Mouse (Mus musculus) neutrophil, adult 5-6 weeks (primary cell): Measurements from ENCODE around the gene C530008M17Rik. TPM values are rescaled to one million over a fixed set of nuclear protein-coding genes. Genes with fewer than 3 reads are reported as not detected.
"Not testable (repeated sequence)": the region's sequence is repeated elsewhere in the genome, so short reads cannot be mapped to it uniquely, and the experiment has no call there.

Experiments
- ATAC-seq: fragments of 151-379, 151-347 bp; 2 replicates; pipeline ENCODE4 v1.8.0; 2017; ENCODE audit warnings: mild to moderate bottlenecking, moderate TSS enrichment; ENCODE audit not compliant: insufficient number of reproducible peaks, poor library complexity, low FRiP score, severe bottlenecking; ENCODE audit errors: extremely low read depth
- total RNA-seq: library from RNA; stranded (forward); fragments of 200-1000 nt; gene quantifications from 2 replicates; pipeline ENCODE4 v1.2.3, GENCODE M21; 2017

Gene C530008M17Rik
- total RNA-seq, 1 experiment from 2014 or later: 1.0 TPM

DNA sequence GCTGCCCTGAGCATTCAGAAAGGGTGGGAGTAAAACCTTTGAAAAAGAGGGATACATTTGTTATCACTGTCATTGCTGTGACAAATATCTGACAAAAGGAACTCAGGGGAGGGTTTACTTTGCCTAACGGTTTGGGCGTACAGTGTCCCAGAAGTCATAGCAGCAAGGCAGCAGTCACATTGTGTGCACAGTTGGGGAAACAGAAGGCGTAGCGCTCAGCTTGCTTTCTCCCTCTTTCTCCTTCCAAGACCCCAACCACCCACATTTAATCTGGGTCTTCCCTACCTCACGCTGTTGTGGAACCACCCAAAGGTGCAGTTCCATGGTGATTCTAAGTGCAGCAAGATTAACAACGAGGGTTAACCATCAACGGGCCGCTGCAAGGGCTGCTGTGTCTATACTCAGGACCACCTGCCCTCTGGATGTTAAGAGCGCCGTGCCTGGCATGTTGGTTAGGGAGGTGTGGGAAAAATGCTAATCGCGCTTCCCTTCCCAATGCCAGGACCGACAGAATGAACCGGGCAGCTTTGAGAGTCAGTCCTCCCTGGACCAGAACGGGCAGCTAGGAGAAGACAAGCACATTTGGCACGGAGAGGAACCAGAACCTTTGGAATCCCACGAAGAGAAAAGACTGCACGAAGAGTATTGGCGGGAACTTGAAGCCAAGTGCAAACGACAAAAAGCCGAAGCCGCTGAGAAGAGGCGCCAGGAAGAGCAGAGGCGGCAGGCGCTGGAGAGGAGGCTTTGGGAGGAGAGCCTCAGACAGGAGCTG lies 199.7 kb downstream of the C530008M17Rik start:
- no peak for ATAC-seq

DNA sequence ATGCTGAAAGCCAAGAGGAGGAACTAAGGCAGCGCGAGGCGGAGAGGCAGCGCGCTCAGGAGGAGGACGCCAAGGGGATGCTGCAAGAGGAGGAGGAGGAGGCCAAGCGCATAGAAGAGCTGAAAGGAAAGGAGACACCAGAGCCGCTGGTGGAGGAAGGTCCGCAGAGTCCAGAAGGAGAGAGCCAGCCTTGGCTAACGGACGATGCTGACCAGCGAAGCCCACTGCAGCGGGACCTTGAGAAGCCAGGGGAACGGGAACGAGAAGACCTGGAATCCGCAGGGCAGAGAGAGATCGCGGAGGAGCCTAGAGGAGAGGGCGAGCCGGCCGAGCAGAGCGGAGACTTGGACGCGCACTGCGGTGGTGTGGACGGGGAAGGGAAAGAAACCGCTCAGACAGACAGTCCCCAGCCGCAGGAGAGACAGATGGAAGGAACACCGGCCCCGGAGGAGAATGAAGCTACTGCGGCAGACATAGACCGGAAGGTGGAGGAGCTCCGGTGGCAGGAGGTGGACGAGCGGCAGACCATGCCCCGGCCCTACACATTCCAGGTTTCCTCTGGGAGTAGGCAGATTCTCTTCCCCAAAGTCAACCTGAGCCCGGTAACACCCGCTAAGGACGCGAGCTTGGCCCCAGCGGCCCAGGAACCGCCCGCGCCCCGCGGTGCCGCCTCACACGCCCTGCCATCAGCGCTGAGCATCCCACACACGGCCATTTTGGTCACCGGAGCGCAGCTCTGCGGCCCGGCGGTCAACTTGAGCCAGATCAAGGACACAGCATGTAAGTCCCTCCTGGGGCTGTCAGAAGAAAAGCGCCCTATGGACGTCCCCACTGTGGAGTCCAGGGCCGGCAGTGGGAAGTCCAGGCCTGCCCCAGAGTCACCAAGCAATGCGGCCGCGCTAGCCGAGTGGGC lies 201.0 kb downstream of the C530008M17Rik start:
- no peak for ATAC-seq

DNA sequence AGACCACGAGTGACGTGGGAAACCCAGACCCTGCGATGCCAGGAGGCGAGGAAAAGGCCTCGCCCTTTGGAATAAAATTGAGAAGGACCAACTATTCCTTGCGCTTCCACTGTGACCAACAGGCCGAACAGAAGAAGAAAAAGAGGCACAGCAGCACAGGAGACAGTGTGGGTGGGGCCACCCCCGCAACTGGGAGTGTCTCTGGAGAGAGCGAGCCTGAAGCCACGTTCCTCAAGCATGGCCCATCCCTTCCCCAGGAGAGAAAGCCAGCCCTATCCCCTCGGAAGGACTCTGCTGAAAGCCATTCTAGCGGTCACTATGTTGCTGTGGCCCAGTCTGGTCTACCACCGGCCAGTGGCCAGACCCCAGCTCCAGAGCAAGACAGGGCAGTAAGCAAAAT lies 202.1 kb downstream of the C530008M17Rik start:
- ATAC-seq: no peak

DNA sequence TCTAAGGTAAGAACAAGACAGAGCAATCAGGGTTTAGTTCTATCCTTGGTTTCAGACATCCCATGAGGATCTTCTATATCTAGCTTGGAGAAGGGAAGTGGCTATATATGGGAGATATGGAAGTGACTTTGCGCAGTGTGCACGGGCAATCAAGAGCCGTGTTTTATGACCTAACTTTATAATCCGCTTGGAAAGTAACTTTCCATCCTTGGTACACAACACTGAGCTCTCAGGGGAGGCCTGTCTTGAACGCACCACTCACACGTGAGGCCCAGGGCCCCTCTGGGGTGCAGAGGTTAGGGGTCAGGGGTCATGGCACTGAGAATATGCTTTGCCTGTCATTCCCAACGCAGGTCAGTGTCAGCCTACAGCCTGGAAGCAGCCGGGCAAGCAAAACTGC lies 210.5 kb downstream of the C530008M17Rik start:
- ATAC-seq: no peak

DNA sequence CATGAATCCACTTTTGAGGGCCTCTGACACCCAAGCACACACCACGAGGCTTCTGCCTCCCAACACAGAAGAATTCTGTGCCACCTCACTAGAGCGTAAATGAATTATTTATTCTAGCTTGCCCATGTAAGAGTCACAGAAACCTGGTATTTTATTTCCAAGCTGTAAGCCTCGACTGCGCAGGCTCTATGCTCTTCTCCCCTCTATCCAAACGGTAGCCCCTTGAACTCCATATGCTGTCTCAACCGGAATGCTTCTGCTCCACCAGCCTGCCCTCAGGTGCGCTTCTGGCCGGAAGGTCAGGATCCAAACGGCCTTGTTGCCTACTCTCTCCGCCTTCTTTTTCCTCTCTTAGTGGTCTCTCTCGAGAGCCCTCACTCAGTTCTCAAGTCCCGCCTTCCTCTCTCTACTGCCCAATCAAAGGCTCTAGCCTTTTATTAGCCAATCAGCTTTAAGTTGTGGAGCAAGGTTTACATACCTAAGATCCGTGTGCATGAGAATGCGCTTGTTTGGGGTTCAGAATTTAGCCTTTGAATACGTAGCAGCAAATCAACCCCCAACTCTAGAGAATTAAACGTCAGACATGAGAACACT lies 212.5 kb downstream of the C530008M17Rik start:
- peak; percentile 57; the same call in 1 of the 2 replicates for ATAC-seq

DNA sequence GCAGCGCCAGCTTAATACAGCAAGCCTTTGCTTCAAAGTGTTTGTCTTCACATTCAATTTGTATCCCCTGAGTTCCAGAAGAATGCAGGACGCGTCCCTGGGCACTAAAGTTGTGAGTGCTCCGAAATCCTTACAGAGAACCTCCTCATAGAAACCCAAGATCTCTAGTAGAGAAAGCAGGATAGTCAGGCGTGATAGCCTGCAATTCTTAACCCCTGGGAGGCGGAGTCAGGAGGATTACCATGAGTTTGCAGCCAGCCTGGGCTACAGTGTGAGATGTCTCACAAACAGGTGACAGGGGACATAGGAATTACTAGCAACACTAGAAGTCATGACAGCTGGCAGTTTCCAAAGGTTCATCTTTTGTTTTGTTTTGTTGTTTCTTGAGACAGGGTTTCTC lies 213.2 kb downstream of the C530008M17Rik start:
- no peak for ATAC-seq

DNA sequence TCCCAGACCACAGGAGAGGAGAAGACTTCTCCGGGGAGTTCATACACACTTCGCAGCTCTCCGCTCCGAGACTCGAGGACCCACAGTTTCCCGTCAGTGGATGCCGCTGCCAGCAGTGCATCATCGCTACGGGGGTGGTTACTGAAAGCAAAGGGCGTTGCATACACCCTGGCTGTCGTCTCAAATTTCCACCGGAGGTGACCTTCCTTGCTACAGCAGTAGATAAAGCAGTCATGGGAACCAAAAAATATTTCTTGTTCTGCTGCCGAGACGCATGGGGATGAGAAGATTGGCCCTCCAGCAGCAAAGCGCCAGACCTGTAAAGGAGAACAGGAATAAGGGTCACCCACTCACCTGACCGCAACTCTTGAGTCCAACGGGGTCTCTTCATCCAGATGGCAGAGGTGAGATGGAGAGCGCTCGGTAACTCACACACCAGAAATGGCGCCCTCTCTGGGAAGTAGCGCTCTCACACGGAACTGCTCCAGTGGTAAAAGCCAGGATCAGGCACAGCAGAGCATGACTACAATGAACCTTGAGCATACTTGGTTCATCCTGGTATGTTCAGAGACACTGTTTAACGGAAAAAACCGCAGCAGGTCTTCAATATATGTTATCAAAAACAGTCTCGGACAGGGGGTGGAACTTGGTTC lies 219.9 kb downstream of the C530008M17Rik start:
- ATAC-seq: no peak

DNA sequence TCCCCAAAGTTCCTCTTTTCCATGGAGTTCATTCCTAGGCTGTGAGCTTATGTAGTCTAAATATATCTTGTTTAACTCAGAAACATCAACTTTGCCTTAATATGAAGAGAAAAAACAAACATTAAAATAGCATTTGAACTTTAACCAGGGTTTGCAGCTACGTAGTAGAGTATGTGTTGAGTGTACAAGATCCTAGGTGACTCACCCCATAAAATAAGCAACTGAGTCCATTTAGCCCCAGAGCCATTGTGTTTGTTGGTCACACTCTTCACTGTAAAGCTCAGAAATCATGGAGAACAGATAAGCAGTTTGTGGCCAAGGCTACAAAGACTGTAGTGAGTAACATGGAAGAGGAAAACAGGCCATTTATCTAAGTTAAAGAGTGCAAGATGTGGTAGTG lies 227.8 kb downstream of the C530008M17Rik start:
- no peak for ATAC-seq

DNA sequence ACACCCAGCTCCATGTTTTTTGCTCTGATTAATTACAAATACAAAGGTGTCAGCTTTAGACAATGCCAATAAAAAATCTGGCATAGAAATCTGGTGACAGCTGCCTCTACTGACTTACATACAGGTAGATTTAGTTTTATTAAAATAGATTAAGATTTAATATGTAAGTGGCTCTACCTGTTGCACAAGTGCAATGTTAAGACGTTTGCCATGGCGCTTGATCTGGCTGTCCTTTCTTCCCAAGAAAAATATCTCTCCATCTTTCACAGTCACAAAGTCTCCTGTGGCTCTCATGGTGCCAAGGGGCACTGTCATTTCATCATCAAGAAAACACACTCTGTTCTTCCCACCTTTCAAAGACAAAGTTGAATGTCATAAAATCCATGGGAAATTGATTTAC lies 230.7 kb downstream of the C530008M17Rik start:
- no peak for ATAC-seq

DNA sequence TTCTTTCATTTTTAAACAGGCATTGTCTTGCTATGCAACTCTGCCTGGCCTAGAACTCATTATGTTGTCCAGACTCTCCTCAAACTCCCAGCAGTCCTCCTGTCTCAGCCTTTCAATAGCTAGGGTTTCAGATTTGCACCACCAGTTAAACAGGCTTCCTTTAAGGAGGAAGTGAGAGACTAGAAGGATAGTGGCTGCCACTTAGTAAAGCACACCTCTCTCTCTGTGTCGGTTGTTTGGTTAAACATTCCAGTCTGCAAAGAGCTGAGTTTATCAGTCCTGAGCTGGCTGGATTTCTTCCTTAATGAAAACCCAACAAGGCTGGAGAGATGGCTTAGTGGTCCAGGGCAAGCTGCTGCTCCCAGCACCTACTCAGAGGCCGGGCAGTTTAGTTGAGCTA lies 236.3 kb downstream of the C530008M17Rik start:
- no peak for ATAC-seq

DNA sequence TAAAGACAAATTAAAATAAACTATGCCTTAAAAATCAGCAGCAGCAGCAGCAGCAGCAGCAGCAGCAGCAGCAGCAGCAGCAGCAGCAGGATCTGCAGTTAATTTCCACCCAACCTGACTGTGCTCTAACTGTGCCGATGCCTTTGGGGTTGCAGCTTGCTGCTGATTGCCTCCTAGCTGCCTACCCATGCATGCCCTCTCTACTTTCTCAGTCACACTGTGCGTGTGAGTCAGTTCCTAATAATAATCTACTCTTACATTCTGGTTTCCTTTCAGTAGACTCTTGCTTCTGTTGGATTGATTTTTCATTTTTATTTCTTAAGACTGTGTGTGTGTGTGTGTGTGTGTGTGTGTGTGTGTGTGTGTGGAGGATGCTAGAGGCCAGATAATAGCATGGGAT lies 236.8 kb downstream of the C530008M17Rik start:
- no peak for ATAC-seq

DNA sequence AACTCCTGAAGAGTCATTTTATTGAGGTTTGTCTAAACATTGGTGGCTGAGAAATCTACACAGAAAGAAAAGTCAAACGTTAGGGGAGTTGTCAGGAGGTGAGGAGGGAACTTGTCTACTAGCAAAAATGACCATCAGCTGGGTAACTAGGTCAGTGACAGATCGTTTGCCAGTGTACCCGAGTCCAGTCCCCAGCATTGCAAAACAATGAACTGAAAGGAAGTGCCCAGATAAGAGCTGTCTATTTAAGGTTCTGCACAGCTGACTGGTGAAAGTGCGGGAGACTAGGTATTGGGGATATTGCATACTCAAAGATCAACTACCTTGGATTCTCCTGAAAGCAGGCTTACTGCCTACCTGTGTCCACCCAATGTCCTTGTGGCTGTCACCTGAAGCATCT lies 245.8 kb downstream of the C530008M17Rik start:
- ATAC-seq: no peak

DNA sequence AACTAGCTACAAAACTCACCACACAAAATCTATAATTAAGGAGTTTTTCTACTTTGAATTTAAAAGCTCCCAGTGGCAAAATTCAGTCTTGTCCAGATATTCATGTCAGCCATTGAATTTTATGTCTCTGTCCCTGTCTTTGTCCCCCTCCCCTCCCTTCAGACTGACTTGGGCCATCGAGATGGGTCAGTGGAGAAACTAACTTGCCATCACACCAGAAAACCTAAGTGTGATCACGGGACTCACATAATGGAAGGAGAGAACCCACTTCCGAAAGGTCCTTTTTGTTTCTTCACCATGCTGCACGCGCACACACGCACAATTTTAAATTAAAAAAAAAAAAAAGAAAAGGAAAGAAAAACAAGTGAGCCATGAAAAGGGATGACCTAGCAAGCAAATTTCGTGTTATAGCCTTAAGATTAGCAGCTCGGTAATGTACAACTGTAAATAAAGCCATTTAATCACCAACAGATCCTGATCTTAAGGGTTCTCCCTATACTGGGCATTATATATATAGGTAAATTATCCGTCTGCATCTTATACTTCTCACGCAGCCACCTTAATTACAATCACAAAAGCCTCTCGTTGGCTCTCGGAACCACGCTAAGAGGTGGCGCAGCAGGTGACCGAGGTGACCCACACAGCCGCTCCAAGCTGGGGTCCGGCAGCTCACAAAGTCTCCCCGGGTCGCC lies 248.5 kb downstream of the C530008M17Rik start:
- ATAC-seq: no peak

DNA sequence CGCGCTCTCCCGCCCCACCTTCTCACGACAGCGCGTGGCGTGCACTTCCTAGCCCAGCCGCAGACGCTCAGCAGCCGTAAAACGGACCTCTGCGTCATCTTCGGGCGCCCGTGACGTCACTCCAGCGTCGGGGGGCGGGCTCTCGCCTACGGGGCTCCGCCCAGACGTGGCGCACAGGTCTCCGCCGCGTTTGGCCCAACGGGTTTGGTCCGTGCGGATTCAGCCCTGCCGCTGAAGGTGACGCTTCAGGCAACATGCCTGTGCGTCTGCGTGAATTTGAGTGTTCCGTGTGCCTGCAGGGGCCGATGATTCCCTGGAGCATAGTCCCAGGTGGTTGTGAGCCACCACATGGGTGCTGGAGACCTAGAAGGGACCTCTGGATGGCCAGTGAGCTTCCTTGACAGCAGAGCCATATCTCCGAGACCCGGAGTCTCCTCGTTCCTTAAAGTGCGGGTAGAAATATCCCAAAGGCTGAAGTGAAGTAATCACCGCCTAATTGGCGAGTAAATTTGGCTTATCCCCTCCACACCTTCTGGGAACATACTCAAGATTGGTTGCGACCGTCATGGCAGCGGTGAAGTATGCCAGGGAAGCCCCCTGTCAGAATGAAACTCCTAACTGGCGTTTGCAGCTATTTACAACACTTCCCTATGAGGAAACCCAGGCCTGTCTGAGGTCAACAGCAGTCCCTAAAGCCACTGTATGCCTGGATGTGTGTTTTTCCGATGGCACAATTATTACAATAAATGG lies 249.3 kb downstream of the C530008M17Rik start, which contains the start of gene Aasdh:
Aasdh (minus strand) TSS at position 110 of the 750 bp plus-strand sequence.
- peak; percentile 97 for ATAC-seq

DNA sequence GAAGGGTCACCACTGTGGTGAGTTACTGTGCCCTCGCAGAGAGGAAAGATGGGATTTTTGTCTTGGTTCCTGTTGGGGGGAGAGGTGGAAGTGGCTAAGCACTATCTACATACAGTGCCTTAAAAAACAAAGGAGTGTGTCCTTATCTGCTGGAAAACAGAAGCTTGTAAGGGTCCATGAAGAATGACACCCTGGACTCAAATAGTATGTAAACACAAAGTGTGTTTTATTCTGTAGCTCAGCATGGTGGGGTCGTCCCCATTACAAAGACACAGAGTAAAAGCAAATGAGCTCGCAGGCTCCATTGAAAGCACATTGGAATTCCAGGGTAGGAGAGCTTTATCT lies 249.8 kb downstream of the C530008M17Rik start:
- no peak for ATAC-seq

DNA sequence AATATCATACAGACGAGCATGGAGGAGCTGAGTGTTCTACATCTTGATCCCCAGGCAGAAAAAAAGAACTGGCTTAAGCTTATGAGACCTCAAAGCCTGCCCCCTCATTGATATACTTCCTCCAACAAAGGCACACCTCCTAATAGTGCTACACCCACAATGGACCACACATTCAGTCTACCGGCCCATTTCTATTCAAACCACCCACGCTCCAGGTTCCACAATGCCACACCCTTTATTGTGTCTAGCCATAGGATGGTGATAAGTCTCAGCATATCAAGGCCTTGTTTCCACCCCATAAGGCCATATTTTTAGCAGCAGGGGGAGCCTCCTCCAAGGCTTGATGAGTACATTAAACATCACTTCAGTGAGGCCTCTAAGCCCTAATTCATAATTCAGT lies 254.5 kb downstream of the C530008M17Rik start:
- no peak for ATAC-seq

DNA sequence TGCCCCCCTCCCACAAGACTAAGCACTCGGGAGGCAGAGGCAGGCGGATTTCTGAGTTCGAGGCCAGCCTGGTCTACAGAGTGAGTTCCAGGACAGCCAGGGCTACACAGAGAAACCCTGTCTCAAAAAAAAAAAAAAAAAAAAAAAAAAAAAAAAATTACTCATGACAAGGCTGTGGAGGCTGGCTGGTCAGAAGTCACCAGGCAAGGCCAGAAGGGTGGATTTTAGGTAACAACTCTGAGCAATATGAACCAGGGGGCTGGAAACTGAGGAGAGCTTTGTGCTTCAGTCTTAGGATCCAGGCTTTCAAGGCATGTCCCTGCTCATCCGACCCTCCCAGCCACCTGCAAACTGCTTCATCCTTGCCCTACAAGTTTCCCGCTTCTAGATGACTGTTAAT lies 256.2 kb downstream of the C530008M17Rik start:
- not testable (repeated sequence) for ATAC-seq

DNA sequence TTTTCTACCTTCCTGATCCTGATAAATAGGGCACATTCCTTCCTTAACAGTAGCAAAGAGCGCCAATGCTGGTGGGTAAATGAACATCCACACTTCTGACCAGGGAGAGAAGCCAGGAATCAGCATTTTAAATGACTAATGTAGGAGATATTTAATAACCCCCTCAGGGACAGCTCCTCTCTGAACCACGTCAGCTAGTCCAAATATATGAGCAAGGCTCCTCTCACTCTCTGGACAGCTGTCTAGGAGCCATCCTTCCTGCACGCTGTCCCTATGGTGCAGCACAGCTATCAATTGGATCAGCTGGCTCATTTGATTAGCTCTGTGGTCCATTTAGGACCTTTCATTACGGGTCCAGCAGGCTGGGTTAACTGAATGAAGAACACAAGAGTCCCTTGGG lies 266.5 kb downstream of the C530008M17Rik start:
- no peak for ATAC-seq
